Mouse (Mus musculus) layer of hippocampus, postnatal 36 days (tissue): ENCODE measurements around the gene Pla2g6. TPM values are rescaled to one million over a fixed set of nuclear protein-coding genes. Genes with fewer than 3 reads are reported as not detected.

ENCODE experiments used
- DNase-seq, 2 experiments: peaks; one replicate each; pipeline ENCODE4 v3.0.0; 2022
- total RNA-seq, 2 experiments: library from RNA; stranded (reverse); gene quantifications; 2 replicates each; pipeline ENCODE4 v1.2.3; 2021

Pla2g6 gene
- total RNA-seq, 2 experiments from 2014 or later: 22.3 to 23.1 TPM

- peak in 1 of 2 experiments; percentile 18 for DNase-seq
These were observed 57.0 kb downstream of the Pla2g6 start for GRCm38 (mm10) chr15:79271124-79271746.

- DNase-seq: peak in 1 of 2 experiments; percentile 55
These were observed 57.7 kb downstream of the Pla2g6 start for GRCm38 (mm10) chr15:79270317-79271123.

- no peak for DNase-seq
These were observed 59.7 kb downstream of the Pla2g6 start for GRCm38 (mm10) chr15:79268521-79268920.

- no peak for DNase-seq
These were observed 62.8 kb downstream of the Pla2g6 start for GRCm38 (mm10) chr15:79265384-79265783.

GRCm38 (mm10) chr15:79263726-79264125, 64.5 kb downstream of the Pla2g6 start:
- DNase-seq: no peak

GRCm38 (mm10) chr15:79262786-79263309, 65.3 kb downstream of the Pla2g6 start:
- DNase-seq: no peak

GRCm38 (mm10) chr15:79262375-79262774, 65.8 kb downstream of the Pla2g6 start:
- DNase-seq: no peak

GRCm38 (mm10) chr15:79261757-79262156, 66.4 kb downstream of the Pla2g6 start:
- DNase-seq: no peak

- DNase-seq: peak; percentile 30 to 35
These were observed 67.0 kb downstream of the Pla2g6 start for GRCm38 (mm10) chr15:79261095-79261725.

GRCm38 (mm10) chr15:79258521-79258920, 69.7 kb downstream of the Pla2g6 start:
- no peak for DNase-seq

GRCm38 (mm10) chr15:79254661-79255060, 73.5 kb downstream of the Pla2g6 start, which contains the start of gene Slc16a8:
Gene Slc16a8 (minus strand): TSS chr15:79254761.
- DNase-seq: no peak

- DNase-seq: no peak
These were observed 75.6 kb downstream of the Pla2g6 start for GRCm38 (mm10) chr15:79252580-79252979.

- DNase-seq: peak in 1 of 2 experiments; percentile 26
These were observed 76.3 kb downstream of the Pla2g6 start for GRCm38 (mm10) chr15:79251781-79252491.

GRCm38 (mm10) chr15:79251168-79251567, 77.0 kb downstream of the Pla2g6 start:
- DNase-seq: no peak

GRCm38 (mm10) chr15:79250236-79250635, 78.0 kb downstream of the Pla2g6 start:
- DNase-seq: no peak

- no peak for DNase-seq
These were observed 82.9 kb downstream of the Pla2g6 start for GRCm38 (mm10) chr15:79245321-79245720.

GRCm38 (mm10) chr15:79244071-79244893, 83.9 kb downstream of the Pla2g6 start:
- no peak for DNase-seq

GRCm38 (mm10) chr15:79243234-79244042, 84.8 kb downstream of the Pla2g6 start:
- peak; percentile 96 to 97 for DNase-seq

GRCm38 (mm10) chr15:79242574-79243233, 85.5 kb downstream of the Pla2g6 start:
- DNase-seq: no peak

GRCm38 (mm10) chr15:79238036-79238435, 90.2 kb downstream of the Pla2g6 start:
- DNase-seq: no peak
